Mouse (Mus musculus) lung, postnatal 25 days (tissue): ENCODE measurements around the gene Nr4a2.

Experiments
- DNase-seq: peaks from one replicate; pipeline ENCODE4 v3.0.0; 2022; ENCODE audit warnings: low spot score

Gene Nr4a2

GRCm38 (mm10) chr2:57111791-57112538 lies 11.8 kb downstream of the Nr4a2 start:
- DNase-seq = no peak

GRCm38 (mm10) chr2:57111011-57111790 lies 12.6 kb downstream of the Nr4a2 start:
- no peak for DNase-seq

- no peak for DNase-seq
Measured at GRCm38 (mm10) chr2:57110401-57110800, 13.4 kb downstream of the Nr4a2 start.

GRCm38 (mm10) chr2:57109926-57110325 lies 13.9 kb downstream of the Nr4a2 start:
- DNase-seq = no peak

- no peak for DNase-seq
Measured at GRCm38 (mm10) chr2:57109301-57109700, 14.5 kb downstream of the Nr4a2 start.

- no peak for DNase-seq
Measured at GRCm38 (mm10) chr2:57108349-57108930, 15.4 kb downstream of the Nr4a2 start.

GRCm38 (mm10) chr2:57105401-57105800 lies 18.4 kb downstream of the Nr4a2 start:
- DNase-seq = no peak

- no peak for DNase-seq
Measured at GRCm38 (mm10) chr2:57104731-57105130, 19.1 kb downstream of the Nr4a2 start.

- no peak for DNase-seq
Measured at GRCm38 (mm10) chr2:57103845-57104660, 19.8 kb downstream of the Nr4a2 start.

GRCm38 (mm10) chr2:57102856-57103844 lies 20.7 kb downstream of the Nr4a2 start:
- no peak for DNase-seq

- no peak for DNase-seq
Measured at GRCm38 (mm10) chr2:57102091-57102855, 21.5 kb downstream of the Nr4a2 start.

- DNase-seq = no peak
Measured at GRCm38 (mm10) chr2:57100241-57100640, 23.6 kb downstream of the Nr4a2 start.

- no peak for DNase-seq
Measured at GRCm38 (mm10) chr2:57072452-57072851, 51.4 kb downstream of the Nr4a2 start.

GRCm38 (mm10) chr2:57063480-57063879 lies 60.3 kb downstream of the Nr4a2 start:
- no peak for DNase-seq
